Mouse (Mus musculus) neural tube, embryonic 10.5 days (tissue): Measurements from ENCODE around the gene Eif3c.

Experiments used
- DNase-seq: peaks from one replicate; pipeline ENCODE4 v3.0.0-alpha.2; 2017; ENCODE audit warnings: low spot score; ENCODE audit errors: extremely low spot score

Eif3c gene

DNA sequence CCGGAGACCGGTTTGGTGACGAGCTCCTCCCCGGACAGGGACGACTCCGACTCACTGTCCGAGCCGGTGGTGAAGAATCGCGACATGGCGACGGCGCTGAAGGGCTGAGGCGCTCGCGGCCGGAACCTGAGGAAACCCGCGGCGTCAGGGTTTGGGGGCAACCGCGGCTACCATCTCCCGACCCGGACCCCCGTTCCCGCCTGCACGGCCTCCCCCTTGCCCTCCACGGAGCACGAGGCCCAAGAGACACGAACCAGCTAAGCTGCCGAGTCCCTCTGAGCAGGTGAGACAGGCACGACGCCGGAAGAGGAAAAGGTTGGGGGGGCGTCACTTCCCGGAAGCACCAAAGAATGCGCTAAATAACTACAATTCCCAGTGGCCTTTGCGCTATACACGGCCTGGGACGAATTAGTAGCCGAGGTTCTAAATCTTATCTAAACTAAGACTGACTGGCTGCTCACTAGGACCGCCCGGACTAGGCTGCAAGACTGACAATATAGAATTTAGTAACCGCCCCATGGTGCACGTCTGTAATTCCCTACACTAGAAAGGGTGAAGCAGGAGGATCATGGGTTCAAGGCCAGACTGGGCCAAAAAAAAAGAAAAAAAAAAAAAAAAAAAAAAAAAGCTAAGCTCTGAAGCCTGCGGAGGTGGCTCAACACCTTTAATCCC, at the start of gene Eif3c:
Eif3c (minus strand) TSS at position 318 of the 672 bp plus-strand sequence.
- DNase-seq = peak; percentile 86

GRCm38 (mm10) chr7:126612736-126613135, 46.5 kb upstream of the Eif3c start:
- no peak for DNase-seq

GRCm38 (mm10) chr7:126607796-126608195, 41.6 kb upstream of the Eif3c start:
- no peak for DNase-seq

DNA sequence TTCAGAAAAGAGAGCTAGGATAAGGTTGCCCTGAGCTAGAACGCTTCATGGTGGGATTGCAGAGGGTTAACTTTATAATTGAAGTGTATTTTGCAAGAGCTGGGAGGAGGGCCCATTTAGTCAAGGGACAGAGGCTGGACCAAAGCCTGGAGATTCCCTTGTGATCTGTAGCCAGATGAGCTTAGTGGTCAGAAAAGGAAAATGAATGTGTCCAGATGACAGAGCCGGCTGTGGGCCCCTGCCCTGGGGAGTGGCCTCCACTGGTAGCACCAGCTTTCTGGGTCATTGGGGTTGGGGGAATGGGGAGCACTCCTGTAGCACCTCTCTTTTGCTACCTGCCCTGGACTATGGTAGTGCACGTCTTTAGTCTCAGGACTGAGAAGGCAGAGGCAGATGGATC, 40.9 kb upstream of the Eif3c start:
- no peak for DNase-seq

- no peak for DNase-seq
These were observed 40.4 kb upstream of the Eif3c start for GRCm38 (mm10) chr7:126606611-126607010.

- no peak for DNase-seq
These were observed 36.4 kb upstream of the Eif3c start for GRCm38 (mm10) chr7:126602650-126603049.

GRCm38 (mm10) chr7:126601896-126602295, 35.7 kb upstream of the Eif3c start:
- DNase-seq = no peak

DNA sequence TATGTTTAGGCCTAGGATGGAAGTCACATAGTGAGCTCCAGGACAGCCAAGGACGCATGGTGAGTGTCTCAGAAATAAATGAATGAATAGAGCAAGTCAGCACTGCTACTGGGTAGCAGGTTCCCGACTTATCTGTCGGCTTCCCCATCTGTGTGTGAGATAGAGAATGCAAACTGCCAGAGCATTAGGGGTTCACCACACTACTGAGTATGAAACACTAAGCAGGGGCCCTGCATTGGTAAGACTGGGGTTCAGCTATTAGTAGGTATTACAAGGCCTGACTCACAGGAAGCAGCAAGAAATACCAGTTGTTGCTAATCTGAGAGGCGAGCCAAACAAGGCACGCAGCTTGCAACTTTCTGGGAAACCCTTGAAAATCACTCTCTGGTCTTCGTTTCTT, 32.7 kb upstream of the Eif3c start:
- DNase-seq = no peak

DNA sequence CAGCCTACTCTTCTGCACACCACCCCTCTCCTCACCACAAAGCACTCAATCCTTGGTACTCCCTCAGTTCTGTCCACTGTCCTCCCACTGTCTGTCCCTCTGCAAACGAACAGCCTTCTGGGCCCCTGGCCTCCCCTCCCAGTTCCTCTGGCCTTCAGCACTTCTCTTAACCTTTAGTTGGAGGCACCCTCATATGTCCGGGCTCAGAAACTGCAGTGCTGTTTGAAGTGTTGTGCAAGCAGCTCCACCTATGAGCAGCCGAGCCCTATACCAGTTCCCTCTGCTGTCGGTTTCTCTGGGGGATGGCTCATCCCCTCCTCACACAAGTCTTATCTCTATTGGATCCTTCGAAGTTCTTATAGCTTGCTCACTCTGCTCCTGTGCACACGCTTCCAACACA, 30.2 kb upstream of the Eif3c start:
- no peak for DNase-seq

- no peak for DNase-seq
These were observed 29.7 kb upstream of the Eif3c start for GRCm38 (mm10) chr7:126595890-126596289.

DNA sequence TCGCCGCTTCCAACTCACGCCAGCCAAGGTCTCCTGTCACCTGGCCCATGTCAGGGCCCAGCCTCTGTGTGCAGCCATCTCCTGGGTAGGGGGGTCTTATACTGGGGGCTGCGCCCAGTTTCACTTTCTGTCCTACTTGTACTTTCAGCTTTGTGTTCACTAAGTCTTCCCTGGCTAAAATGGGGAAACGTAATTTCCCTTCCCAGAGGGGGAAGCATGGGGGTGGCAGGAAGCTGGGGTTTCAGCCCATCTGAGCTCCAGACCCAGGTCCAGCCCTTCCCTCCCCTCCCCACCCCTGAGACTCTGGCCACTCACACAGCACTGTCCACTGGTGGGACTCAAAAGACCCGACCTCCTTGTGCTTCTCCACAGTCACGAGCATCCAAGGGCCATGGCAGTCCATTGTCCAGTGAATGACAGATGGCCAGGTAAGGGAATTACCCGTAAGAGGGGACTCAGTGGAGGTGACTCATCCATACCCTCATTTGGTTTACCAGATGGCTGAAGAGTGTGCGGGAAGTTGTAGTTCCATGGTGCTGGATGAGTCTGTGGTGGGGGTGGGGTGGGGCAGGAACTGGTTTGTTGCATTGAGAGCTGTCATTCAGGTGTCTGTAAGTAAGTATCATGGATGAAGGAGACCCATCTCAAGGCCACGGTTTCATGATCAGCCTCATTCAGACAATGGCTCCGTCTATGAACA, 28.8 kb upstream of the Eif3c start, which contains the start of gene Il27:
Il27 (minus strand) TSS at position 80 of the 700 bp plus-strand sequence.
- no peak for DNase-seq

- peak; percentile 70 for DNase-seq
These were observed 21.6 kb upstream of the Eif3c start for GRCm38 (mm10) chr7:126587779-126588178.

- DNase-seq = no peak
These were observed 20.6 kb upstream of the Eif3c start for GRCm38 (mm10) chr7:126586839-126587238.

- no peak for DNase-seq
These were observed 19.5 kb upstream of the Eif3c start, which contains the start of gene Cln3 for GRCm38 (mm10) chr7:126585717-126586116. Gene Cln3 (minus strand): TSS chr7:126585817.

DNA sequence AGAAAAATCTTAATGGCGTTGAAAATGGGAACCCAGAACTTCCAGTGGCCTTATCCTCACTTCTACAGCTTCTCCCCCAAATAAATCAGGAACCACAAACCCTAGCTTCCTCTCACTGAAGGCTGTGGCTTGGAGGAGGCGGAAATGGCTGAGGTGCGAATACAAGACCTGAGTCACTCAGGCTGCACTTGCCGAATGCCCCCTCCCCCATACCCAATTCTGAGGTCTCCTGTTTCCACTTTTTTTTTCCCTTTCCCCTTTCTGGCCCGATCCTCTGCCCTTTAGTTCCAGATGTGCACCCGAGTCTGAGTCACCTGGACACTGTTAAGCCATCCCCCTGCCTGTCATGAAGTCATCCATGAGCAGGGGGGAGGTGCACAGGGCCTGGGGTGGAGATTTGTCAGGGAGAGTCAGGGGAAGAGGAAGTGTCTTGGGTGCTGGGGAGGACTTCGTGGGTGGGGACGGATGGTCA, 18.3 kb upstream of the Eif3c start, which contains the start of gene Apobr:
Apobr (plus strand) TSS at position 437 of the 472 bp plus-strand sequence.
- no peak for DNase-seq

DNA sequence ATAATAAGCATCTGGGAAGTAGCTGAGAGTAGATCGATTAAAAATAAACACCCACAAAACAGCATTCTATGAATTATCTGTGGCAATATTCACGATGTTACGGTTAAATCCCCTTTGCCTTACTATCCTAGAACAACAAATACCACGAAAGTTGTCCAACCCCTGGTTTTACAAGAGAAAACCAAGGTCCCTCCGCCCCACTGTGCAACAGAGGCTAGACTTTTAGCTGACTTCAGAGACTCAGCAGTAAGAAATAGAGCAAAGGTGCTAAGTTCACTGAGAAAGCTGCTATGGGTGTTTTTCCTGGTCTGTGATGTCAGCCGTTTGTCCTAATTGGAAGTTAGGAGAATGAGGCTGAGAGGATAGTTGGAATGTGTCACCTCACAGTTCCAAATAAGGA, 17.6 kb upstream of the Eif3c start:
- peak; percentile 18 for DNase-seq

GRCm38 (mm10) chr7:126583251-126583709, 17.1 kb upstream of the Eif3c start:
- peak; percentile 90 for DNase-seq

DNA sequence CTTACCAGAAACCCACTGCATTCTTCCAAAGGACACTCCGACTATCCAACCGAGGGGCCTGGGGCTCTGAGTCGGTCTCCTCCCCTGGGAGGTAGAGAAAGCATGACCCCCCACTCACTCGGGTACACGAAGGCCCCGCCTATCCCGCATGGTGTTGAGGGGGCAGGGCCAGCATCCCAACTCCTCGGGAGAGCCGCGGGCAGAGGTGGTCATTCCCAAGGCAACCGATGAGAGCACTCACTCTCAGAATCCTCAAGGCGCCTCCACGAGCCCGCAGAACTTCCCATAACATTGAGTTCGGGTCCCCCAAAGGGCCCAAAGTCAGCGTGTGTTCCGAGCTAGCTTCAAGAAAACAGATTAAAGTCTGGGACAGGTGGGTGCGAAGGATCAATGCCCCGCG, 16.5 kb upstream of the Eif3c start:
- peak; percentile 51 for DNase-seq

DNA sequence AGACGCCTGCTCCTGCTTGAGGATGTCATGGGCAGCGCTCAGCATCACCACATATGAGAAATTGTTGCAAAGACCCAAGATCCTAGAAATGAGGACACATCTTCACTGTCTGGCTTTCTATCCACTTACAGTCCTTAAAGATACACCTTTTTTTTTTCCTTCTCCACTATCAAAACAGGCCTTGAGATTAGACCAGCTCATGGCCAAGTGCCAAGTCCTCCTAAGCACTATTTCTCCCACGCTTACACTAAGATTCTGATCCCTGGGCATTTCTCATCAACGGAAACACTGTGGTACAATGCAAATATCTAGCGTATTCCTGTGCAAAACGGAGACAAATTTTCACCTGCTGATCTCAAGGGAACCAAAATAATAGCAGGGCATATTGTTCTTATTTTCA, 15.4 kb upstream of the Eif3c start:
- no peak for DNase-seq

GRCm38 (mm10) chr7:126579172-126579571, 13.0 kb upstream of the Eif3c start:
- peak; percentile 32 for DNase-seq

- DNase-seq = peak; percentile 57
These were observed 10.7 kb upstream of the Eif3c start for GRCm38 (mm10) chr7:126576946-126577345.

GRCm38 (mm10) chr7:126565693-126566092, 518 bp downstream of the Eif3c start:
- no peak for DNase-seq
